Mouse (Mus musculus): ENCODE data around the gene Ntan1. TPM values are rescaled to one million over a fixed set of nuclear protein-coding genes. Genes with fewer than 3 reads are reported as not detected.
"Not testable (repeated sequence)": the region's sequence is repeated elsewhere in the genome, so short reads cannot be mapped to it uniquely, and the experiment has no call there.

Gene Ntan1
- total RNA-seq, 2 experiments from 2014 or later, result 89.9 to 97.1 TPM

GRCm38 (mm10) chr16:13826511-13826910, 7.9 kb downstream of the Ntan1 start:
- intact Hi-C loops (cut with DNase I), result no loop called here
- DNase-seq (ENCODE audit: low spot score in 2 of 2), result no peak

- DNase-seq (ENCODE audit: low spot score in 2 of 2), result no peak
- intact Hi-C loops (cut with DNase I), result no loop called here
These were observed 11.8 kb downstream of the Ntan1 start for GRCm38 (mm10) chr16:13830444-13830843.

GRCm38 (mm10) chr16:13831606-13832005, 13.0 kb downstream of the Ntan1 start:
- no peak for DNase-seq (ENCODE audit: low spot score in 2 of 2)
- intact Hi-C loops (cut with DNase I), result no loop called here

- intact Hi-C loops (cut with DNase I), result no loop called here
- no peak for DNase-seq (ENCODE audit: low spot score in 2 of 2)
These were observed 15.7 kb downstream of the Ntan1 start for GRCm38 (mm10) chr16:13834382-13834781.

GRCm38 (mm10) chr16:13840056-13840455, 21.4 kb downstream of the Ntan1 start:
- DNase-seq (ENCODE audit: low spot score in 2 of 2), result no peak
- intact Hi-C loops (cut with DNase I), result no loop called here

- intact Hi-C loops (cut with DNase I), result no loop called here
These were observed 22.3 kb downstream of the Ntan1 start for GRCm38 (mm10) chr16:13840956-13841355.

GRCm38 (mm10) chr16:13845031-13845430, 26.4 kb downstream of the Ntan1 start:
- DNase-seq (ENCODE audit: low spot score in 2 of 2), result no peak
- intact Hi-C loops (cut with DNase I), result no loop called here

More at GRCm38 (mm10) chr16:13840956-13841355, 22.3 kb downstream of the Ntan1 start:
- no peak for DNase-seq (ENCODE audit: low spot score in 2 of 2)

- intact Hi-C loops (cut with DNase I), result no loop called here
These were observed 28.0 kb downstream of the Ntan1 start for GRCm38 (mm10) chr16:13846675-13847074.

GRCm38 (mm10) chr16:13848310-13848709, 29.7 kb downstream of the Ntan1 start:
- DNase-seq (ENCODE audit: low spot score in 2 of 2), result no peak
- intact Hi-C loops (cut with DNase I), result no loop called here

More at GRCm38 (mm10) chr16:13846675-13847074, 28.0 kb downstream of the Ntan1 start:
- DNase-seq (ENCODE audit: low spot score in 2 of 2), result no peak

- intact Hi-C loops (cut with DNase I), result no loop called here
- no peak for DNase-seq (ENCODE audit: low spot score in 2 of 2)
These were observed 32.8 kb downstream of the Ntan1 start for GRCm38 (mm10) chr16:13851446-13851845.

- intact Hi-C loops (cut with DNase I), result no loop called here
- DNase-seq (ENCODE audit: low spot score in 2 of 2), result no peak
These were observed 35.2 kb downstream of the Ntan1 start for GRCm38 (mm10) chr16:13853886-13854285.

- no peak for DNase-seq (ENCODE audit: low spot score in 2 of 2)
- intact Hi-C loops (cut with DNase I), result no loop called here
These were observed 47.4 kb downstream of the Ntan1 start for GRCm38 (mm10) chr16:13866076-13866475.

- DNase-seq (ENCODE audit: low spot score in 2 of 2), result no peak
- intact Hi-C loops (cut with DNase I), result no loop called here
These were observed 48.0 kb downstream of the Ntan1 start for GRCm38 (mm10) chr16:13866616-13867015.

GRCm38 (mm10) chr16:13867406-13867805, 48.8 kb downstream of the Ntan1 start:
- peak in 1 of 2 experiments; percentile 28 for DNase-seq (ENCODE audit: low spot score in 2 of 2)
- intact Hi-C loops (cut with DNase I), result not testable (repeated sequence)

- intact Hi-C loops (cut with DNase I), result no loop called here
- no peak for DNase-seq (ENCODE audit: low spot score in 2 of 2)
These were observed 49.4 kb downstream of the Ntan1 start for GRCm38 (mm10) chr16:13867910-13868514.

- intact Hi-C loops (cut with DNase I), result no loop called here
- DNase-seq (ENCODE audit: low spot score in 2 of 2), result peak; percentile 20 to 76
These were observed 56.8 kb downstream of the Ntan1 start for GRCm38 (mm10) chr16:13875483-13875882.

- intact Hi-C loops (cut with DNase I), result no loop called here
- no peak for DNase-seq (ENCODE audit: low spot score in 2 of 2)
These were observed 64.6 kb downstream of the Ntan1 start for GRCm38 (mm10) chr16:13883094-13883774.
